Mouse (Mus musculus) spleen, adult 10 weeks (tissue): ENCODE results near the gene Tom1l2. TPM values are rescaled to one million over a fixed set of nuclear protein-coding genes. Genes with fewer than 3 reads are reported as not detected.

Experiments used
- polyA plus RNA-seq: library from polyadenylated mRNA; stranded (reverse); fragments of 350-450 nt; fragmentation: Illumina TruSeq; extraction: RNeasy Lipid Tissue Mini Kit (QIAGEN cat#74804); gene quantifications from one replicate; pipeline ENCODE4 v1.2.3, GENCODE M21; 2015; ENCODE audit warnings: low replicate concordance; ENCODE audit not compliant: insufficient read depth

Tom1l2 gene
- polyA plus RNA-seq, result 21.1 TPM

GRCm38 (mm10) chr11:60352559-60353411 lies at the start of gene Tom1l2, which contains the start of gene Drc3:
Tom1l2 (minus strand) TSS chr11:60352905.
Drc3 (plus strand) TSS chr11:60353329.

GRCm38 (mm10) chr11:60222469-60223236 lies 130.1 kb downstream of the Tom1l2 start, which contains the start of gene Srebf1:
Srebf1 (minus strand) TSS chr11:60222581.

Other genes with a start within 250 kb of the Tom1l2 start
- gene Rai1, start 247.9 kb downstream of the Tom1l2 start, polyA plus RNA-seq, result 6.5 TPM
- 19.8 TPM for gene Srebf1, start 130.3 kb downstream of the Tom1l2 start, polyA plus RNA-seq
- 0.36 TPM for gene Drc3, start 424 bp upstream of the Tom1l2 start, polyA plus RNA-seq
- gene Gid4, start 64.2 kb upstream of the Tom1l2 start, polyA plus RNA-seq, result 23.6 TPM
- 24.9 TPM for gene Atpaf2, start 65.6 kb upstream of the Tom1l2 start, polyA plus RNA-seq
- 37.8 TPM for gene Drg2, start 101.7 kb upstream of the Tom1l2 start, polyA plus RNA-seq
- gene Myo15, start 116.4 kb upstream of the Tom1l2 start, polyA plus RNA-seq, result 0.14 TPM
- gene Alkbh5, start 183.5 kb upstream of the Tom1l2 start, polyA plus RNA-seq, result 38.1 TPM